Mouse (Mus musculus): ENCODE results near the gene Irx5. TPM values are rescaled to one million over a fixed set of nuclear protein-coding genes. Genes with fewer than 3 reads are reported as not detected.

Gene Irx5
- 1 to 10 TPM; 5.6 to 7.5 TPM for total RNA-seq (2021)
- long read RNA-seq, experiment 1, transcript Irx5-201 (3 exons, 2,450 nt) = major isoform, 11 of 12 reads
- long read RNA-seq, experiment 1, partial matches to known transcripts = 0 of 12 reads
- long read RNA-seq, experiment 1, other reads (novel, unspliced or antisense) = 1 of 12 reads
- long read RNA-seq, experiment 2, transcript Irx5-201 (3 exons, 2,450 nt) = major isoform, 26 of 26 reads
- long read RNA-seq, experiment 2, partial matches to known transcripts = 0 of 26 reads
- long read RNA-seq, experiment 2, other reads (novel, unspliced or antisense) = 0 of 26 reads

DNA sequence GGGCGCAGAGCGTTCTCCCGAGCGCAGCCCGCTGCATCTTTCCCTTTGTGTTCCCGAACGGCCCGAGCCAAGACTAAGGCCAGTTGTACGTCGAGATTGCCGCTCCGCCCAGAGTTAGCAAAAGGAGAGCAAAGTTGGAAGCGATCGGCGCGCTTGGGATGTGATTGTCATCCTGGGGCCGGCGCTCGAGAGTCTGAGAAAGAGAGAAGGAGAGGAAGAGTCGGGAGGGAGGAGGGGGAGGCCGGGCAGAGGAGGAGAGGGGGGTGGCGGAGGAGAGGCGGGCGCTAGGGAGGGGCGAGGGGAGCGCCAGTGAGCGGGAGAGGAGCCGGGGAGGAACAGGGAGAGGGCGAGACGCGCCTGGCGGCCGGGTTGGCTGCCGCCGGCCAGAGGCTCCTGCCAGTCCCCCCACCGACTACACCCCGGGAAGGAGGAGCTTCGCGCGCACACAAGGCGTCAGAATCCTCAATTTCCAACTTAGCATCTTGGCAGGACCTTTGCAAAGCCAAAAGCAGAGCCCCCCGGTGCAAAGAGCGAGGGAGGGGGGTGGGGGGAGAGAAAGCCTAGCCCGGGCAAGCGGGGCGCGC lies at the start of gene Irx5:
Irx5 (plus strand) TSS at position 228 of the 584 bp plus-strand sequence.
- intact Hi-C loops (cut with DNase I) = loop anchor here (5.0 kb wide), 4 partner anchors 390 to 980 kb away; no protein-coding TSS in a partner anchor
- peak; percentile 74 to 81 for DNase-seq

DNA sequence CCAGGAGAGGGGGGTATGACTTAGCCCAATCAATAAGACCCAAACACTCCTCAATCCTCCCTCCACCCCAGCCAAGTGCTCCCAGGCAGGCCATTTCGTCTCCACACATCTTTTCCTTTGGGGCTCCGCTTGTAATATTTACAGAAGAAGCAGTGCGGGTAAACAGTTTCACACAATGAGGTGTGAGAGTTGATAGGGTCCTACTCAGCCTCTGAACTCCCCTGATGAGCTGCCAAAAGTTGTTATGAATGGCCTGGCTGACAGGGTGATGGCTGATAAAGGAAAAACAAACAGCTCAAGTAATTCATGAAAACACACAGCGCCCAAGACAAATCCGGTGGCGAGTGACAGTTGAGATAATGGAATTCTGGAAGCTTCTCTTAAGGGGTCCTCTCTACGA lies 45.2 kb upstream of the Irx5 start:
- intact Hi-C loops (cut with DNase I) = no loop called here
- no peak for DNase-seq

DNA sequence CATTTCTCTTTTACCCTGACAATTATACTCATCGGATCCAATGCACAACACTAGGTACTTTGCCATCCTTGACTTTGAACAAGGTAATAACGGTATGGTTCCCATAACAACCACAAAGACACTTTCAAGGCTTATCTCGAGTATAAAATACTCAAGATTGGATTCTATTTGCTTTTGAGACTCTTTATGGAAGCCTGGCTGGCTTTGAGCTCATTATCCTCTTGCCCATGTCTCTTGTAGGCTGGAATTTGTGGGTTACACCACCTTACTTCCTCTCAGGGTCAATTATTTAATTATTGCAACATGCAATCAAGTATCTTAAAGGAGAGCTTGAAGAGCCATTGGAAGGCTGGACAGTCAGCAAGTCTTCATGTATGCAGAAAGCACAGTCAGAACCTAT lies 43.7 kb upstream of the Irx5 start:
- no peak for DNase-seq
- intact Hi-C loops (cut with DNase I) = no loop called here

- DNase-seq = no peak
- intact Hi-C loops (cut with DNase I) = no loop called here
Observed at GRCm38 (mm10) chr8:92323751-92324150, 33.7 kb upstream of the Irx5 start.

DNA sequence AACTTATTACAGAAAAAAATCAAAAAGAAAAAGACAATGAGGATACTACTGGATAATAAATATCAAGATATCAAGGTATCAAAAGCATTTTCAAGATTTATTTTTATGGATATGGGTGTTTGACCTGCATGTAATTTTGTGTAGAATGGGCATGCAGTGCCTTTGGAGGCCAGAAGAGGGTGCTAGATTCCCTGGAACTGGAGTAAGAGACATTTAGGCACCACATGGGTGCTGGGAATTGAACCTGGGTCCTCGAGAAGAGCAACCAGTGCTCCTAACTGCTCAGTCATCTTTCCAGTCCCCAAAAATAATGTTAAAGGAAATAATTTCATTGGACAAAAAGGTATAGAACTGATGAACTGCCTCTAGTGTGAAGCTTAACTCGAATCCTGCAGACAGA lies 30.2 kb upstream of the Irx5 start:
- DNase-seq = no peak
- intact Hi-C loops (cut with DNase I) = no loop called here

GRCm38 (mm10) chr8:92329273-92329672 lies 28.2 kb upstream of the Irx5 start:
- intact Hi-C loops (cut with DNase I) = no loop called here
- no peak for DNase-seq

DNA sequence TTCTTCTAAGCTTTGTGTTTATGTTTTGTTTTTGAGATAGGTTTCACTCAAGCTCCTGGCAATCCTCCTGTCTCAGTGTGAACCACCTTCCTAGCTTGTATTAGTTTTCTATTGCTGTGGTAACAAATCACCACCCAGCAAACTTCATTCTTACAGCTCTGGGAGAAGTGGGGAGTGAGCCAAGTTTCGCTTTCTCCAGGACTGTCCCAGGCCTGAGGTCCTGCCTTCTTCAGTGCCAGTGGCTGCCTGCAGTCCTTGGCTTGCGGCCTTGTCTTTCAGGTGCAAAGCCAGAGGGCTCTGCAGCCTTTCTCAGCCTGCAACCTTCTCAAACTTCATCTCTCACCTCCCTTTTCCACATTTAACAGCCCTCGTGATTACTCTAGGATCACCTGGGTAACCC lies 25.6 kb upstream of the Irx5 start:
- DNase-seq = peak; percentile 35 to 48
- intact Hi-C loops (cut with DNase I) = no loop called here

- no peak for DNase-seq
- intact Hi-C loops (cut with DNase I) = no loop called here
Observed at GRCm38 (mm10) chr8:92333406-92333805, 24.0 kb upstream of the Irx5 start.

DNA sequence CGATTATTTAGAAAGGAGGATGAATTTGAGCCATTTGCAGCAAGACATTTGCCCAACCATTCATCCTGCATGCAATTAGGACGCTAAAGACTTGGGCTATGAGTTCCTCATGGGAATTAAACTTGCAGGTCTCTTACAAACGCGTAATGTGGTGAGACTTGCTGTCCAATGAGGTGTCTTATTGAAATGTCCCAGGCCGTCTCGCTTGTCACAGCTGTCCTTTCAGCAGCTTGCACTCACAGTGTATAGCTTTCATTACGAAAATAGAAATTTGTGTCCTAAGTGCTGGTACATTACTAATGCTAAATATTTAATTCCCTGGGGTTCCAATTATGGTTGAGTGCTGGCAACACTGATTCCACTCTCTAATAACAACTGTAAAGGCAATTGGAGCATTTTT lies 22.3 kb upstream of the Irx5 start:
- intact Hi-C loops (cut with DNase I) = no loop called here

GRCm38 (mm10) chr8:92336041-92336440 lies 21.4 kb upstream of the Irx5 start:
- DNase-seq = no peak
- intact Hi-C loops (cut with DNase I) = no loop called here

More for the DNA sequence above, 22.3 kb upstream of the Irx5 start:
- DNase-seq = no peak

DNA sequence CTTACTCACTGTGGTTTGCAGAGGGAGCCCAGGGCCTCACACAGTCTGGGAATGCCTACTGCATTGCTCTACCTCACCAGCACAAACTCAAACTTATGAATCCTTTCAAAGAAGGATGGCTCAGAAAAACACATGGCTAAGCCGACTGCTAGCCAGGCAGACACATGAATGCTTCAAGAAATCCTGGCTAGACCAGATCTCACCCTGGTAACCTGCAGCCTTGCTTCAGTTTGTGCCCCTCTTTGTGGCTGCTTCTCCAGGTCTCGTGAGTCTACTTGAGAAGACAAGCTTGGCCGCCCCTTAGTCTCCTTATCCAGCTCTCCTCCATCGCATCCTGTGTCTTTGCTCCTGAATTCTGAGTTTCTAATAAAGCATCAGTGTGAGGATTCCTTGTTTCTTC lies 13.9 kb upstream of the Irx5 start:
- intact Hi-C loops (cut with DNase I) = no loop called here

DNA sequence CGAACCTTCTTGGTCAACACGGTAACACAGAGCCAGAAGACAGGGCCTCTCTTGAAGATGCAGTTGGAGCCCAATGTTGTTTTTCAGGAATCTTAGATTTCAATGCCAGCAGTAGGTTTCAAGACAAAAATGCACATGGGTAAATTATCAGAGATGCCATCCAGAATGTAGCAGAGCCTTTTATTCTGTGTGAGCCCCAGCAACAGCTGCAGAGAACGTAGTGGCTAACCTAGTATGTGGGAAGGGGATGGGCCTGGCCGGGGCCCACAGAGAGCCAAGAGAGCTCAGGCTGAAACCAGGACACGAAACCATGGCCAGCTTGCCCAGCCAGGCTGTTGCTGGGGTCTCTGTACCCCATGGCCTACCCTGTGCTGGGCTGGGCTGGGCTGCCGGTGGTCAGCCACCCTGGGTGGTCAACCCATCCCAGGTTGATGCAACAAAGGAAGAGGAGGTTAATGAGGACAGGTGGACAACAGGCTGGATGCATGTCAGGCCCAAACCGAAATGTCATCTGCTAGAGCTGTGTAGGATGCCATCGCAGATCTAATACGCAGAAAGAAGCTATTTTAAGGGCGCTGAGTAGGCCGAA lies 7.4 kb upstream of the Irx5 start:
- intact Hi-C loops (cut with DNase I) = no loop called here
- DNase-seq = peak in 1 of 2 experiments; percentile 10

More for the DNA sequence above, 13.9 kb upstream of the Irx5 start:
- DNase-seq = no peak

DNA sequence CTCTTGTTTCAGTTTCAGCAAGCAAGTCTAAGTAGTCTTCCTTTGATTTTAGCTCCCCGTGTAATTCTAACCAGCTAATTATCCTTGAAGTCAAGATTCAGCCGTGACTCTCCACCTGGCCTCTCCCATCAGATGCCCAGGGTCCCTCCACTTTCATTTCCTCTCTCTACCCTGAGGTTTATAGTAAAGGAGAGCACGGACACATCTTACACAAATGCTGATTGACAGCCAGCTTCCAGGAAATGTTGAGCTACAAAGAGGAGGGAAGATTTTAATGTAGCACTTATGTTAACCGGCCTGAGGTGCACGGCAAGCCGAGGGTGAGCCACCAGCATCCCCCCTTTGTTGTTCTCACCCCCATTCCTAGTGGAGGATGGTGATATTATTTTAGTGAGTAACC lies 4.0 kb upstream of the Irx5 start:
- intact Hi-C loops (cut with DNase I) = no loop called here
- DNase-seq = no peak

- no peak for DNase-seq
- intact Hi-C loops (cut with DNase I) = loop anchor here (1.0 to 5.0 kb wide), 5 partner anchors 388 to 978 kb away; no protein-coding TSS in a partner anchor
Observed at GRCm38 (mm10) chr8:92354536-92355482, 2.6 kb upstream of the Irx5 start.

GRCm38 (mm10) chr8:92355701-92356612 lies 1.5 kb upstream of the Irx5 start:
- intact Hi-C loops (cut with DNase I) = loop anchor here (1.0 to 5.0 kb wide), 5 partner anchors 389 to 979 kb away; no protein-coding TSS in a partner anchor
- DNase-seq = peak; percentile 95 to 97

GRCm38 (mm10) chr8:92356613-92357375 lies 631 bp upstream of the Irx5 start:
- intact Hi-C loops (cut with DNase I) = loop anchor here (5.0 kb wide), 4 partner anchors 389 to 979 kb away; no protein-coding TSS in a partner anchor
- DNase-seq = peak in 1 of 2 experiments; percentile 21

GRCm38 (mm10) chr8:92358141-92358999 lies 945 bp downstream of the Irx5 start:
- DNase-seq = peak in 1 of 2 experiments; percentile 38
- intact Hi-C loops (cut with DNase I) = loop anchor here (5.0 kb wide), 4 partner anchors 391 to 981 kb away; no protein-coding TSS in a partner anchor
